Mouse (Mus musculus) heart, embryonic 14.5 days (tissue): ENCODE data around the gene Btrc. TPM values are rescaled to one million over a fixed set of nuclear protein-coding genes. Genes with fewer than 3 reads are reported as not detected.

ENCODE experiments used
- ATAC-seq: fragments of 200-750 bp; cut with Nextera tagmentation; 2 replicates; pipeline ENCODE4 v1.8.0; 2017; ENCODE audit warnings: low read depth, moderate TSS enrichment; ENCODE audit not compliant: insufficient number of reproducible peaks, insufficient read depth, low FRiP score
- H3K27ac ChIP-seq, 2 experiments: fragments of 200-500 bp in 1 of 2; fragments of 300-500 bp in 1 of 2; sonication (generic) in 1 of 2; replicated peaks in 1 of 2; 2 replicates each; pipeline ENCODE4 v1.5.1; 2012 to 2014; ENCODE audit warnings: low read depth in 2 of 2, low read length in 2 of 2, control low read depth in 1 of 2, mild to moderate bottlenecking in 1 of 2, mixed read lengths in 1 of 2; ENCODE audit not compliant: control insufficient read depth in 1 of 2, insufficient read depth in 1 of 2
- H3K27me3 ChIP-seq: fragments of 300-500 bp; sonication (generic); 2 replicates; pipeline ENCODE4 v1.6.1; 2014; ENCODE audit warnings: mild to moderate bottlenecking, low read length, control low read depth; ENCODE audit not compliant: control insufficient read depth, insufficient read depth
- H3K36me3 ChIP-seq: fragments of 300-500 bp; sonication (generic); 2 replicates; pipeline ENCODE4 v1.6.1; 2014; ENCODE audit warnings: mild to moderate bottlenecking, control low read depth, low read length, mixed read lengths; ENCODE audit not compliant: control insufficient read depth, insufficient read depth
- H3K4me1 ChIP-seq, 2 experiments: fragments of 200-500 bp in 1 of 2; fragments of 300-500 bp in 1 of 2; sonication (generic) in 1 of 2; 2 replicates each; pipeline ENCODE4 v1.6.1; 2012 to 2014; ENCODE audit warnings: low read length in 2 of 2, control low read depth in 1 of 2, mixed read lengths in 1 of 2; ENCODE audit not compliant: control insufficient read depth in 2 of 2, insufficient read depth in 2 of 2
- H3K4me2 ChIP-seq: fragments of 300-500 bp; sonication (generic); 2 replicates; pipeline ENCODE4 v1.6.1; 2014; ENCODE audit warnings: mild to moderate bottlenecking, low read length
- H3K4me3 ChIP-seq, 2 experiments: fragments of 200-500 bp in 1 of 2; fragments of 300-500 bp in 1 of 2; sonication (generic) in 1 of 2; 2 replicates each; pipeline ENCODE4 v1.5.1; 2012 to 2014; ENCODE audit warnings: low read length in 2 of 2, mild to moderate bottlenecking in 2 of 2, control low read depth in 1 of 2, low read depth in 1 of 2, moderate library complexity in 1 of 2; ENCODE audit not compliant: control insufficient read depth in 1 of 2, insufficient read depth in 1 of 2
- H3K9ac ChIP-seq: fragments of 300-500 bp; sonication (generic); 2 replicates; pipeline ENCODE4 v1.6.1; 2014; ENCODE audit warnings: mild to moderate bottlenecking, low read length
- H3K9me3 ChIP-seq: fragments of 300-500 bp; sonication (generic); 2 replicates; pipeline ENCODE4 v1.6.1; 2016; ENCODE audit warnings: low read length, control low read depth; ENCODE audit not compliant: control insufficient read depth
- WGBS: fragments of 180-500 bp; shearing (Covaris S2); extraction: QIAGEN DNeasy Blood & Tissue Kit; methylation state at CpG from one replicate; pipeline ENCODE4 v1.1.7; 2014; 5-methylcytosine and 5-hydroxymethylcytosine counted together
- polyA plus RNA-seq: library from polyadenylated mRNA; unstranded; fragments of >200 nt; fragmentation: Nextera tagmentation; extraction: Ambion mirVana; gene quantifications from 2 replicates; pipeline ENCODE4 v1.2.1, GENCODE M21; 2014

Btrc gene
- polyA plus RNA-seq, 1 experiment from 2014 or later: 36.4 TPM

- Histone ChIP-seq H3K9ac (no peak overlapping the region), H3K4me2 (no peak overlapping the region), H3K9me3 (no peaks in the 10 kb centered on the region), H3K4me3 (no peak overlapping the region), H3K36me3 (peaks cover 13% of the 10 kb centered on the region), H3K27ac (no peak overlapping the region), H3K4me1 (peaks cover 28 to 37% of the 10 kb centered on the region in 2 experiments), H3K27me3 (peaks cover 6% of the 10 kb centered on the region; the same call in 1 of the 2 replicates)
- 53% methylated on average over 7 of the region's 7 CpGs for WGBS
- no peak for ATAC-seq
Observed at GRCm38 (mm10) chr19:45533617-45534016, 170.1 kb downstream of the Btrc start.

GRCm38 (mm10) chr19:45535214-45535735, 171.7 kb downstream of the Btrc start:
- Histone ChIP-seq H3K27me3 (peaks cover 12% of the 10 kb centered on the region; the same call in 1 of the 2 replicates), H3K4me3 (no peak overlapping the region), H3K9me3 (no peaks in the 10 kb centered on the region), H3K36me3 (no peaks in the 10 kb centered on the region), H3K4me1 (peaks cover 13 to 24% of the 10 kb centered on the region in 2 experiments), H3K4me2 (no peak overlapping the region), H3K9ac (no peak overlapping the region), H3K27ac (no peak overlapping the region)
- WGBS: 71% methylated on average over 8 of the region's 8 CpGs
- no peak for ATAC-seq

GRCm38 (mm10) chr19:45535929-45536328, 172.4 kb downstream of the Btrc start:
- Histone ChIP-seq H3K27ac (no peak overlapping the region), H3K36me3 (no peaks in the 10 kb centered on the region), H3K27me3 (peaks cover 18% of the 10 kb centered on the region; the same call in 1 of the 2 replicates), H3K9me3 (no peaks in the 10 kb centered on the region), H3K9ac (no peak overlapping the region), H3K4me2 (no peak overlapping the region), H3K4me1 (peaks cover 6 to 18% of the 10 kb centered on the region in 2 experiments), H3K4me3 (no peak overlapping the region)
- no peak for ATAC-seq
- WGBS: 40% methylated on average over 6 of the region's 6 CpGs

GRCm38 (mm10) chr19:45537505-45537904, 174.0 kb downstream of the Btrc start:
- WGBS: 42% methylated on average over 1 of the region's 1 CpGs

GRCm38 (mm10) chr19:45540657-45541408, 177.3 kb downstream of the Btrc start:
- Histone ChIP-seq H3K27me3 (peaks cover 49% of the 10 kb centered on the region), H3K4me1 (peaks cover 3 to 5% of the 10 kb centered on the region in 2 experiments; a peak in 2 of 4 replicates), H3K4me3 (peak overlapping the region; percentile 18 to 42), H3K27ac (no peak overlapping the region), H3K9me3 (no peaks in the 10 kb centered on the region), H3K4me2 (peak overlapping the region; percentile 80), H3K36me3 (no peaks in the 10 kb centered on the region), H3K9ac (no peak overlapping the region)
- 37% methylated on average over 8 of the region's 8 CpGs for WGBS
- no peak for ATAC-seq

More at GRCm38 (mm10) chr19:45537505-45537904, 174.0 kb downstream of the Btrc start:
- Histone ChIP-seq H3K4me1 (peaks cover 0 to 10% of the 10 kb centered on the region in 2 experiments; a peak in 2 of 4 replicates), H3K4me3 (no peak overlapping the region), H3K9me3 (no peaks in the 10 kb centered on the region), H3K9ac (no peak overlapping the region), H3K36me3 (no peaks in the 10 kb centered on the region), H3K27ac (no peak overlapping the region), H3K4me2 (no peak overlapping the region), H3K27me3 (peaks cover 29% of the 10 kb centered on the region)
- no peak for ATAC-seq

- Histone ChIP-seq H3K4me1 (peaks cover 3 to 5% of the 10 kb centered on the region in 2 experiments; a peak in 2 of 4 replicates), H3K27ac (no peak overlapping the region), H3K27me3 (peaks cover 56% of the 10 kb centered on the region), H3K4me2 (peak overlapping the region; percentile 80), H3K9ac (peak overlapping the region; percentile 60), H3K4me3 (peak overlapping the region; percentile 39 to 42), H3K9me3 (no peaks in the 10 kb centered on the region), H3K36me3 (no peaks in the 10 kb centered on the region)
- ATAC-seq: no peak
- under 1% methylated on average over 40 of the region's 58 CpGs for WGBS
Observed at GRCm38 (mm10) chr19:45541409-45542041, 178.0 kb downstream of the Btrc start.

- H3K36me3 ChIP-seq: no peaks in the 10 kb centered on the region
- H3K27ac ChIP-seq: no peak overlapping the region
- 19% methylated on average over 3 of the region's 3 CpGs for WGBS
- no peaks in the 10 kb centered on the region for H3K9me3 ChIP-seq
- peak overlapping the region; percentile 39 to 42 for H3K4me3 ChIP-seq
- peaks cover 3 to 5% of the 10 kb centered on the region in 2 experiments; a peak in 2 of 4 replicates for H3K4me1 ChIP-seq
- peak overlapping the region; percentile 80 for H3K4me2 ChIP-seq
- peaks cover 57% of the 10 kb centered on the region for H3K27me3 ChIP-seq
- peak overlapping the region; percentile 60 for H3K9ac ChIP-seq
- ATAC-seq: no peak
Observed at GRCm38 (mm10) chr19:45542061-45542460, 178.5 kb downstream of the Btrc start.
